Mouse (Mus musculus) bone marrow, adult 2 months (tissue): Measurements from ENCODE around the gene Ttpal. TPM values are rescaled to one million over a fixed set of nuclear protein-coding genes. Genes with fewer than 3 reads are reported as not detected.
"Not testable (repeated sequence)": the region's sequence is repeated elsewhere in the genome, so short reads cannot be mapped to it uniquely, and the experiment has no call there.

Source experiments
- H3K27ac ChIP-seq: fragments of 200-500 bp; 2 replicates; pipeline ENCODE4 v1.5.1; 2012; ENCODE audit warnings: low read depth, mild to moderate bottlenecking, control low read depth, inconsistent platforms, low read length; ENCODE audit not compliant: control insufficient read depth, poor library complexity, insufficient read depth
- H3K4me1 ChIP-seq: fragments of 200-500 bp; 2 replicates; pipeline ENCODE4 v1.6.1; 2011; ENCODE audit warnings: low read length; ENCODE audit not compliant: control insufficient read depth, insufficient read depth
- H3K4me3 ChIP-seq: fragments of 200-500 bp; replicated peaks from 2 replicates; pipeline ENCODE3; 2011; ENCODE audit warnings: mild to moderate bottlenecking, low read depth, low read length, control low read depth; ENCODE audit not compliant: control insufficient read depth
- CTCF ChIP-seq: fragments of 200-500 bp; IDR thresholded peaks from 2 replicates; pipeline ENCODE4 v1.5.1; 2011; ENCODE audit warnings: low read length, control low read depth; ENCODE audit not compliant: control insufficient read depth, insufficient read depth
- POLR2A ChIP-seq: fragments of 200-500 bp; IDR thresholded peaks from 2 replicates; pipeline ENCODE4 v1.6.1; 2011; ENCODE audit warnings: low read depth, mild to moderate bottlenecking, control low read depth, low read length, borderline replicate concordance; ENCODE audit not compliant: control insufficient read depth
- WGBS: fragments of 180-500 bp; shearing (Covaris S2); methylation state at CpG from one replicate; pipeline ENCODE4 v1.1.7; 2018; 5-methylcytosine and 5-hydroxymethylcytosine counted together
- polyA plus RNA-seq: library from polyadenylated mRNA; stranded (reverse); fragments of >200 nt; gene quantifications from 2 replicates; pipeline ENCODE4 v1.2.4, GENCODE M21; 2011; ENCODE audit warnings: low replicate concordance; ENCODE audit not compliant: missing spikeins, insufficient read depth, insufficient read length

Ttpal gene
- polyA plus RNA-seq, 1 experiment: 19.8 TPM

DNA sequence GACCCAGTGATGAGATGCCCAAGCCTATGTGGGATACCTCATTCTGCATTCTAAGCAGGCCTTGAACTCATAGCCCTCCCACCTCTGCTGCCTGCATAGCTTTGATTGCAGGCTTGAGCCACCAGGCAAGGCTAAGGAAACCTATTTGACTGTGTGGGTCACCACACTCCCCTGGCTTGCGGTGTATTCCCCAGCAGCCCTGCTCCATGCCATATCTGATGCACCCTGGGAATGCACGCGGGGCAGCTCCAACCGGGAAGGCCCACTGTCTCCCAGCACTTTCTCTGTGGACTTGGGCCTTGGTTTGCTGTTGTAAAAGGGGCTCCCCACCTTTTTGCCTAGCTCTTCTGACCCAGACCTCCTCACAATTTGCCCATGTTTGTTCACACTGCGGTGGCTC, 11.1 kb downstream of the Ttpal start:
- Histone ChIP-seq H3K4me3 (no peak overlapping the region), H3K4me1 (no peaks in the 10 kb centered on the region), H3K27ac (peak overlapping the region; percentile 6; the same call in 1 of the 2 replicates)
- 97% methylated on average over 5 of the region's 5 CpGs for WGBS
- TF ChIP-seq CTCF (no peak), POLR2A (no peak)

DNA sequence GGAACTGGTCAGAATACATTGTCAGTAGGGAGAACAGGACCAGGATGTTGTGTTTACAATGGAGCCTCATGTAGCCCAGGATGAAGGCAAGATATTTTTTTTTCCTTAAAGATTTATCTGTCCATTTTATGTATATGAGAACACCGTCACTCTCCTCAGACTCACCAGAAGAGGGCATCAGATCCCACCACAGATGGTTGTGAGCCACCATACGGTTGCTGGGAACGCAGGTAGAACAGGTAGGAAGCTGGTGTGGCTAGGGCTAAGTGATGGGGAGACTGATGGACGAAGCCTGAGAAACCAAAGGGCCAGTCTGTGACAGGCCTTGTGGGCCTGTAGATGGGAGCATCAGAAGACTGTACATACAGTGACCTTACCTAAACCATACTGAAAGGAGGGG, 11.9 kb downstream of the Ttpal start:
- WGBS: 88% methylated on average over 4 of the region's 4 CpGs
- no peak overlapping the region for H3K4me3 ChIP-seq
- H3K27ac ChIP-seq: no peak overlapping the region
- TF ChIP-seq POLR2A: no peak
- TF ChIP-seq CTCF: no peak
- no peaks in the 10 kb centered on the region for H3K4me1 ChIP-seq

DNA sequence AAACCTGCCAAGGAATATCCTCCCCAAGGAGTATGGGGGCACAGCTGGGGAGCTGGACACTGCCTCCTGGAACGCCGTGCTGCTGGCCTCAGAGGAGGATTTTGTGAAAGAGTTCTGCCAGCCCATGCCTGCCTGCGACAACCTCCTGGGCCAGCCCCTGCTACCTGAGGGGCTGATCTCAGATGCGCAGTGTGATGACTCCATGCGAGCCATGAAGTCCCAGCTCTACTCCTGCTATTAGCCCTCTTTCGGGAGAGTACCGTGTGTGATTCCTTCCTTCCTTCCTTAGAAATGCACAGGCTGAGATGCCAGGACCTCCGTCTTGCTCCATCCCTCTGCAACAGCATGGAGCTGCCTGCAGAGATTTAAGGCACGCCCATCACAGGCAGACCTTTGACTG, 13.3 kb downstream of the Ttpal start:
- H3K4me1 ChIP-seq: no peaks in the 10 kb centered on the region
- no peak overlapping the region for H3K27ac ChIP-seq
- 90% methylated on average over 9 of the region's 9 CpGs for whole genome bisulfite sequencing
- TF ChIP-seq CTCF: no peak
- no peak for TF ChIP-seq POLR2A
- no peak overlapping the region for H3K4me3 ChIP-seq

DNA sequence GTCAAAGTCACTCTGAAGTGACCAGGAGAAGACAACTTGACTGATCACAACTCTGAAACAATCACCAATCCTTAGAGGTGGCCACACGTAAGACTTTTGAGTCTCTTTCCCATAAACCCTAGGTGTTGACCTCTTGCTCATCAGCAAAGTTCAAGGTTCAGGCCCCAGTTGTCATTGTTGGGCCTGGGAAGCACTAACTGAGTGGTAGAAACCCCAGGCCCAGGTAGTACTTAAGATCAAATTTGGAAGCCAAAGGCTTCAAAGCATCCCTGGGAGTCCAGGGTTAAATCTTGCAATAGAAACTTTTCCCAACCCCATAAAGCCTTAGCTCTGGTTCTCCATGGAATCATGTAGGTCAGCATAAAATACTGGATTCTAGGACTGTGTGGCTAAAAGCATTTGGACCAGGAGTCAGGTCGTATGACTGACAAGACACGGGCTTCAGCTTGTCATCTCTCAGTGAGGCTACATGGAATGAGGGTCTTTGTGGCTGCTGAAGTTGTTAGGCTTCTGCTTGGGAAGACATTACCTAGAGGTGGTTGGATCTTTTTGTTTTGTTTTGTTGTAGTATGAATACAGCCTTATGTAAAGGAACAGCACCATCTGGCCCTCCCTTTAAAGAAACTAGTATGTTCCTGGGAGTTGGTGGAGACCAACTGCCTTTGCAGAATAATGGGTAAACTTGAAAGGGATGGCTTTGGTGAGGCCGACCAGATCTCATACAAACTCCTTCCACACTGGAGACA, 14.0 kb downstream of the Ttpal start:
- TF ChIP-seq POLR2A (no peak), CTCF (no peak)
- Histone ChIP-seq H3K4me3 (no peak overlapping the region), H3K27ac (no peak overlapping the region), H3K4me1 (no peaks in the 10 kb centered on the region)
- WGBS: 80% methylated on average over 4 of the region's 4 CpGs

DNA sequence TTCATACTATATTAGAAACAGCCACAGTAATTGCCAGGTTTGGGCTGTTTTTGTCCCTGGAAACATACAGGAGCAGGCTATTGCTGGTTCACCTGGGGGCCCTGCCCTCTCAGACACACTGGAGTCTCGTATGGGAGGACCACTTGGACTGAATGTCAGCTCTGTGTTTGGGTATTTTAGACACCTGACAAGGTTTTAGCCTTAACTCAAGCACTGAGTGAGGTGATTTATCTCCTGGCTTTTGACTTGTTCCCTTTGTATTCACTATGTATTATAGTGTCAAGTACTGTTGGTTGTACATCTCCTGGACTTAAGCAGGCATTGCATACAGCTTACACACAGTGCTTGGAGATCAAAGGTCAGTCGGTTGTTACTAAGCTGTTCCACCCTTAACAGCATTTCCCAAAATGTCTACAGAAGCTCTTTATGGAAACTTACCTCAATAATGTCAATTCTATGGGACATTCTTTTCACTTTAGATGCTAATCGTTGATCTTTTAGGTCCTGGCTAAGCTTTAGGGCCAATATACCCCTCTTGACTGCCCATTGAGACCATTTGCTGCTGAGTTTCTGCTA, 14.6 kb downstream of the Ttpal start:
- H3K4me3 ChIP-seq: no peak overlapping the region
- WGBS: 57% methylated on average over 3 of the region's 3 CpGs
- TF ChIP-seq CTCF (no peak), POLR2A (no peak)
- no peaks in the 10 kb centered on the region for H3K4me1 ChIP-seq
- H3K27ac ChIP-seq: no peak overlapping the region

DNA sequence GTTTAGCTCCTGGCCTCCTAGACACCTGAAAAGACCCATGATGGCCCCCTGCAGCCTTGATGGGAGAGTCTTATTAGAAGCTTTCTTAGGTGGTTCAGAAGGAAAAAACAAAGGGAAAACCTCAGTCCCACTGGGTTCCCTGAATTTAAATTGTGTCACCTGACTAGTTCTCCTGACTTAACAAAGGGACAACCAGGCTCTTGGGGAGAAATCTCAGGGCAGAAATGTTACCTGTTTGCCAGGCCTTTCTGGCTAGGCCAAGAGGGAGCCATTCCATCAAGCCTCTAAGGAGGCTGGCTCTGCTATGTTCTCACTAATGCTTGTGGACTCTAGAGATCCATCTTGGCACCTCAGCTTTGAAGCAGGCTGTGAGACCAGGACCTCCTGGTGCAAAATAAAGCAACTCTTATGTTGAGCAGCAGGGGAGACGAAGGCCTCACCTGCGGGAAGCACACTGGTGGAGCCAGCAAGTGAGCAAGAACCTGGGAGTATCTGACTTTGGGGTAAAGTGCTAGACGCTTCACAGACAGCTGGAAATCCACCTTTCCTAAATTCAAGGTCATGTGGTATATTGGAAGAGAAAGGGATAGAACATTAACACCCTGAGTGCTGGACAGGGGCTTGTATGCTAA, 15.2 kb downstream of the Ttpal start:
- no peaks in the 10 kb centered on the region for H3K4me1 ChIP-seq
- H3K27ac ChIP-seq: no peak overlapping the region
- 82% methylated on average over 3 of the region's 3 CpGs for WGBS
- H3K4me3 ChIP-seq: no peak overlapping the region
- no peak for TF ChIP-seq POLR2A
- TF ChIP-seq CTCF: no peak

DNA sequence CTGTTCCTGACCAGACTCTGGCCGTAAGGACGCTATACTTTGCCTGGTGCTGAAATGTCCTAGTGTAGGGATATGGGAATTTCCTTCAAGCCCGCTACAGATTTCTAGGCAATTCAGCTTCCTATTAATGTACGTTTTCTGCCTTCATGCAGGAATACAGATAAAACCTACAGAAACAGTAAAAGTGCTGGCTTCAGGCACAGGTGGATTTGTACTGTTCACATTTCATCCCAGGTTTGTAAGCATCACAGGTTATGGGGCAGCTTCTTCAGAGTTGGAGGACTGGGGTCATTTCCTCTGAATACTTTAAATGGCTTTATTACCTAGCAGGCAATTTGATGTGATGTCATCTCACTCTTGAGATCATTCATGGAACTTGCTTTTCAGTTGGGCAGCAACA, 15.8 kb downstream of the Ttpal start:
- TF ChIP-seq CTCF: no peak
- TF ChIP-seq POLR2A: no peak
- no peak overlapping the region for H3K4me3 ChIP-seq
- no peak overlapping the region for H3K27ac ChIP-seq
- WGBS: 89% methylated on average over 4 of the region's 4 CpGs
- H3K4me1 ChIP-seq: no peaks in the 10 kb centered on the region

DNA sequence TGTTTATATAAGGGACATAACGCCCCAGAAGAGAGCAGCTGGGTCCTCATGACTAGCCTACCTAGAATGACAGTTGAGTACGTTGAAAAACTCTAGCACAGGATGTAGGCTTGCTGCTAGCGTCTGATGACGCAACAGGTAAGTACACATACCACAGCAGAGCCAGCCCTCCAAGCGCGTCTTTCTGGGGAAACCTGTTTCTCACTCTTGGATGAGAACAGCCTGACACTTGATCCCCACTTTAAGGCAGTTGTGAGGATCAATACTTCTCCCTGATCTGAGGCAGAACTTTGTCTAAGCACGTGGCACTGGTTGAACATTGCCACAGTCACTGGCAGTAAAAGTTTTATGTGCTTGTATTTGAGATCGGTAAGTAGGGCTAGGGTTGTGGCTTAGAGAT, 18.3 kb downstream of the Ttpal start:
- Histone ChIP-seq H3K4me1 (no peaks in the 10 kb centered on the region), H3K27ac (no peak overlapping the region), H3K4me3 (no peak overlapping the region)
- TF ChIP-seq CTCF (no peak), POLR2A (no peak)
- 57% methylated on average over 8 of the region's 8 CpGs for WGBS

DNA sequence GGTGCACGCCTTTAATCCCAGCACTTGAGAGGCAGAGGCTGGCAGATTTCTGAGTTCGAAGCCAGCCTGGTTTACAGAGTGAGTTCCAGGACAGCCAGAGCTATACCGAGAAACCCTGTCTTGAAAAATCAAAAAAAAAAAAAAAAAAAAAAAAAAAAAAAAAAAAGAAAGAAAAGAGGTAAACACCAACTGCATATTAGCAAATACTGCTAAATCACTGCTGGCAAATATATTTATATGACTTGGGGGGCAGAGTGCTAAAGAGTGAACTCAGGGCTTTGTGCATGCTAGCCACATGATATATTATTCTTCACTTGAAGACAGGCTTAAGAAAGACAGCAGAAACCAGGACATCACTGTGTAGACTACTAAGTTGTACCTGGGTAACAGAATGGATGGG, 19.3 kb downstream of the Ttpal start:
- H3K4me1 ChIP-seq, H3K27ac ChIP-seq, H3K4me3 ChIP-seq: not testable (repeated sequence)
- 83% methylated on average over 3 of the region's 3 CpGs for WGBS
